Mouse (Mus musculus): ENCODE data around the gene Adm. TPM values are rescaled to one million over a fixed set of nuclear protein-coding genes. Genes with fewer than 3 reads are reported as not detected.

Gene Adm
- polyA plus RNA-seq, 1 experiment from 2014 or later, result 12.5 TPM

- Histone ChIP-seq H3K9me3 (replicated peaks) (no peaks in the 10 kb centered on the region), H3K4me1 (peaks cover 26% of the 10 kb centered on the region), H3K4me3 (replicated peaks) (no peak overlapping the region), H3K4me2 (no peak overlapping the region), H3K36me3 (no peaks in the 10 kb centered on the region), H3K9ac (no peak overlapping the region), H3K27ac (peak overlapping the region; percentile 78), H3K27me3 (no peaks in the 10 kb centered on the region)
- ATAC-seq (replicated peaks; ENCODE audit: low FRiP score), result peak; percentile 49
- WGBS, result 67% methylated on average over 13 of the region's 13 CpGs
Measured at GRCm38 (mm10) chr7:110648455-110649085, 21.1 kb downstream of the Adm start.

- 83% methylated on average over 6 of the region's 6 CpGs for WGBS
- Histone ChIP-seq H3K9ac (no peak overlapping the region), H3K27ac (peak overlapping the region; percentile 78), H3K36me3 (no peaks in the 10 kb centered on the region), H3K4me2 (no peak overlapping the region), H3K27me3 (no peaks in the 10 kb centered on the region), H3K4me3 (replicated peaks) (no peak overlapping the region), H3K9me3 (replicated peaks) (no peaks in the 10 kb centered on the region), H3K4me1 (peaks cover 23% of the 10 kb centered on the region)
- no peak for ATAC-seq (replicated peaks; ENCODE audit: low FRiP score)
Measured at GRCm38 (mm10) chr7:110649133-110649987, 21.9 kb downstream of the Adm start.

- peak; percentile 57; the same call in 1 of the 2 replicates for ATAC-seq (replicated peaks; ENCODE audit: low FRiP score)
- H3K9me3 ChIP-seq (replicated peaks), result no peaks in the 10 kb centered on the region
- peak overlapping the region; percentile 64 for H3K27ac ChIP-seq
Measured at GRCm38 (mm10) chr7:110650491-110650890, 23.0 kb downstream of the Adm start.

GRCm38 (mm10) chr7:110651091-110651490 lies 23.6 kb downstream of the Adm start:
- Histone ChIP-seq H3K27me3 (no peaks in the 10 kb centered on the region), H3K36me3 (no peaks in the 10 kb centered on the region), H3K4me3 (replicated peaks) (no peak overlapping the region), H3K4me2 (no peak overlapping the region), H3K9me3 (replicated peaks) (no peaks in the 10 kb centered on the region), H3K27ac (peak overlapping the region; percentile 64), H3K4me1 (peaks cover 10% of the 10 kb centered on the region; the same call in 1 of the 2 replicates), H3K9ac (no peak overlapping the region)
- 65% methylated on average over 6 of the region's 6 CpGs for WGBS
- no peak for ATAC-seq (replicated peaks; ENCODE audit: low FRiP score)

More at GRCm38 (mm10) chr7:110650491-110650890, 23.0 kb downstream of the Adm start:
- Histone ChIP-seq H3K27me3 (no peaks in the 10 kb centered on the region), H3K9ac (no peak overlapping the region), H3K4me2 (no peak overlapping the region), H3K36me3 (no peaks in the 10 kb centered on the region), H3K4me1 (peaks cover 14% of the 10 kb centered on the region), H3K4me3 (replicated peaks) (no peak overlapping the region)
- 35% methylated on average over 4 of the region's 4 CpGs for WGBS

- ATAC-seq (replicated peaks; ENCODE audit: low FRiP score), result no peak
- H3K9me3 ChIP-seq (replicated peaks), result no peaks in the 10 kb centered on the region
- H3K36me3 ChIP-seq, result no peaks in the 10 kb centered on the region
- H3K4me1 ChIP-seq, result no peaks in the 10 kb centered on the region
- no peaks in the 10 kb centered on the region for H3K27me3 ChIP-seq
- no peak overlapping the region for H3K4me2 ChIP-seq
- no peak overlapping the region for H3K27ac ChIP-seq
- WGBS, result 83% methylated on average over 3 of the region's 3 CpGs
- no peak overlapping the region for H3K9ac ChIP-seq
- H3K4me3 ChIP-seq (replicated peaks), result no peak overlapping the region
Measured at GRCm38 (mm10) chr7:110655230-110655629, 27.8 kb downstream of the Adm start.

GRCm38 (mm10) chr7:110655966-110656365 lies 28.5 kb downstream of the Adm start:
- Histone ChIP-seq H3K27me3 (no peaks in the 10 kb centered on the region), H3K36me3 (no peaks in the 10 kb centered on the region), H3K4me1 (no peaks in the 10 kb centered on the region), H3K4me2 (no peak overlapping the region), H3K27ac (no peak overlapping the region), H3K4me3 (replicated peaks) (no peak overlapping the region), H3K9ac (no peak overlapping the region), H3K9me3 (replicated peaks) (no peaks in the 10 kb centered on the region)
- 54% methylated on average over 6 of the region's 6 CpGs for WGBS
- ATAC-seq (replicated peaks; ENCODE audit: low FRiP score), result no peak

GRCm38 (mm10) chr7:110658378-110658928 lies 31.0 kb downstream of the Adm start:
- no peak overlapping the region for H3K4me2 ChIP-seq
- no peaks in the 10 kb centered on the region for H3K27me3 ChIP-seq
- no peaks in the 10 kb centered on the region for H3K36me3 ChIP-seq
- no peaks in the 10 kb centered on the region for H3K4me1 ChIP-seq
- H3K9me3 ChIP-seq (replicated peaks), result no peaks in the 10 kb centered on the region
- H3K27ac ChIP-seq, result no peak overlapping the region
- WGBS, result 58% methylated on average over 3 of the region's 3 CpGs
- H3K4me3 ChIP-seq (replicated peaks), result no peak overlapping the region
- no peak for ATAC-seq (replicated peaks; ENCODE audit: low FRiP score)
- H3K9ac ChIP-seq, result no peak overlapping the region

GRCm38 (mm10) chr7:110666537-110666936 lies 39.1 kb downstream of the Adm start:
- ATAC-seq (replicated peaks; ENCODE audit: low FRiP score), result no peak
- Histone ChIP-seq H3K4me1 (0 out of 2 replicates have a peak, but pooled peaks cover 6% of the 10 kb centered on the region), H3K4me2 (no peak overlapping the region), H3K36me3 (no peaks in the 10 kb centered on the region), H3K9me3 (replicated peaks) (no peaks in the 10 kb centered on the region), H3K27me3 (no peaks in the 10 kb centered on the region), H3K4me3 (replicated peaks) (no peak overlapping the region), H3K27ac (peak overlapping the region; percentile 63; the same call in 1 of the 2 replicates), H3K9ac (no peak overlapping the region)
- 60% methylated on average over 4 of the region's 5 CpGs for WGBS

GRCm38 (mm10) chr7:110668247-110668646 lies 40.8 kb downstream of the Adm start:
- H3K27ac ChIP-seq, result peak overlapping the region; percentile 71
- H3K4me2 ChIP-seq, result no peak overlapping the region
- peak; percentile 52; the same call in 1 of the 2 replicates for ATAC-seq (replicated peaks; ENCODE audit: low FRiP score)
- H3K9me3 ChIP-seq (replicated peaks), result no peaks in the 10 kb centered on the region
- no peaks in the 10 kb centered on the region for H3K27me3 ChIP-seq
- no peak overlapping the region for H3K4me3 ChIP-seq (replicated peaks)
- H3K36me3 ChIP-seq, result no peaks in the 10 kb centered on the region
- 47% methylated on average over 6 of the region's 6 CpGs for WGBS
- H3K4me1 ChIP-seq, result 0 out of 2 replicates have a peak, but pooled peaks cover 6% of the 10 kb centered on the region
- H3K9ac ChIP-seq, result no peak overlapping the region

GRCm38 (mm10) chr7:110668756-110669155 lies 41.3 kb downstream of the Adm start:
- Histone ChIP-seq H3K4me2 (no peak overlapping the region), H3K36me3 (no peaks in the 10 kb centered on the region), H3K9ac (no peak overlapping the region), H3K27me3 (no peaks in the 10 kb centered on the region), H3K9me3 (replicated peaks) (no peaks in the 10 kb centered on the region), H3K4me3 (replicated peaks) (no peak overlapping the region), H3K27ac (peak overlapping the region; percentile 71), H3K4me1 (0 out of 2 replicates have a peak, but pooled peaks cover 6% of the 10 kb centered on the region)
- ATAC-seq (replicated peaks; ENCODE audit: low FRiP score), result 0 out of 2 replicates have a peak, but pooled peaks have one; percentile 9
- 41% methylated on average over 5 of the region's 5 CpGs for WGBS

GRCm38 (mm10) chr7:110671121-110671680 lies 43.7 kb downstream of the Adm start:
- no peaks in the 10 kb centered on the region for H3K27me3 ChIP-seq
- H3K4me3 ChIP-seq (replicated peaks), result no peak overlapping the region
- no peak for ATAC-seq (replicated peaks; ENCODE audit: low FRiP score)
- no peak overlapping the region for H3K27ac ChIP-seq
- no peak overlapping the region for H3K9ac ChIP-seq
- no peaks in the 10 kb centered on the region for H3K9me3 ChIP-seq (replicated peaks)
- no peaks in the 10 kb centered on the region for H3K36me3 ChIP-seq
- 0 out of 2 replicates have a peak, but pooled peaks cover 6% of the 10 kb centered on the region for H3K4me1 ChIP-seq
- H3K4me2 ChIP-seq, result no peak overlapping the region
- WGBS, result 65% methylated on average over 6 of the region's 6 CpGs
